Mouse (Mus musculus): ENCODE data around the gene Fzd9. TPM values are rescaled to one million over a fixed set of nuclear protein-coding genes. Genes with fewer than 3 reads are reported as not detected.
"Not testable (repeated sequence)": the region's sequence is repeated elsewhere in the genome, so short reads cannot be mapped to it uniquely, and the experiment has no call there.

The Fzd9 gene
- polyA plus RNA-seq, 1 experiment from 2014 or later = 14.1 TPM

GRCm38 (mm10) chr5:135242608-135243007, 8.4 kb downstream of the Fzd9 start:
- H3K4me3 ChIP-seq = no peak overlapping the region

GRCm38 (mm10) chr5:135242136-135242535, 8.9 kb downstream of the Fzd9 start:
- H3K4me3 ChIP-seq = no peak overlapping the region
- DNase-seq (ENCODE audit: extremely low spot score, low spot score) = no peak
- peaks cover 12% of the 10 kb centered on the region; the same call in 1 of the 2 replicates for H3K4me1 ChIP-seq
- no peak overlapping the region for H3K27ac ChIP-seq
- 83% methylated on average over 12 of the region's 12 CpGs for WGBS
- peaks cover 100% of the 10 kb centered on the region for H3K36me3 ChIP-seq (replicated peaks)
- H3K9me3 ChIP-seq = no peaks in the 10 kb centered on the region
- H3K27me3 ChIP-seq (ENCODE audit: poor library complexity, severe bottlenecking) = no peaks in the 10 kb centered on the region

More at GRCm38 (mm10) chr5:135242608-135243007, 8.4 kb downstream of the Fzd9 start:
- peaks cover 99% of the 10 kb centered on the region for H3K36me3 ChIP-seq (replicated peaks)
- H3K9me3 ChIP-seq = no peaks in the 10 kb centered on the region
- DNase-seq (ENCODE audit: extremely low spot score, low spot score) = no peak
- H3K27ac ChIP-seq = no peak overlapping the region
- peaks cover 16% of the 10 kb centered on the region; the same call in 1 of the 2 replicates for H3K4me1 ChIP-seq
- WGBS = 91% methylated on average over 3 of the region's 3 CpGs
- H3K27me3 ChIP-seq (ENCODE audit: poor library complexity, severe bottlenecking) = no peaks in the 10 kb centered on the region

DNA sequence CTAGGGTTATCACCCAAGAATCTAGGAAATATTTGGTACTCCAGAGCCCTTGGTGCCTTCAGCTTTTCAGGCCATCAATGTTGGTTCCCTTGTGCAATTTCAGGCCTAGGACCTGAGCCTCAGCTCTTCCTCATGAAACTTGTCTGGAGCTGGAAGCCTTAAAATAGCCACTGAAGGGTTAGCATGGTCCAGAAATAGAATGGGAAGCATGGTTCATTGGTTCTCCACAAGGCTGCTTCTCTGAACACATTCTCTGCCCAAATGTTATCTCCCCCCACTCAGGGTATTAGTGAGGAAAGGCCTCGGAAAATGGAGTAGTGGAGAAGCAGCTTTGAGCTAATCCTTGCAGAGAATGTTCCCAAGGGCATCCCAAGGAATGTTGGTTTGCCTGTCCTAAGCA, 9.6 kb downstream of the Fzd9 start:
- DNase-seq (ENCODE audit: extremely low spot score, low spot score) = no peak
- Histone ChIP-seq H3K36me3 (replicated peaks) (peaks cover 100% of the 10 kb centered on the region), H3K4me1 (peaks cover 5% of the 10 kb centered on the region; the same call in 1 of the 2 replicates)

GRCm38 (mm10) chr5:135238832-135239231, 12.2 kb downstream of the Fzd9 start:
- 89% methylated on average over 2 of the region's 2 CpGs for WGBS

More for the DNA sequence above, 9.6 kb downstream of the Fzd9 start:
- Histone ChIP-seq H3K4me3 (no peak overlapping the region), H3K27me3 (ENCODE audit: poor library complexity, severe bottlenecking) (no peaks in the 10 kb centered on the region), H3K27ac (no peak overlapping the region), H3K9me3 (no peaks in the 10 kb centered on the region)
- 85% methylated on average over 1 of the region's 1 CpGs for WGBS

GRCm38 (mm10) chr5:135236571-135236970, 14.5 kb downstream of the Fzd9 start:
- Histone ChIP-seq H3K4me3 (no peak overlapping the region), H3K27me3 (ENCODE audit: poor library complexity, severe bottlenecking) (no peaks in the 10 kb centered on the region), H3K9me3 (no peaks in the 10 kb centered on the region), H3K4me1 (no peaks in the 10 kb centered on the region), H3K27ac (no peak overlapping the region), H3K36me3 (replicated peaks) (peaks cover 100% of the 10 kb centered on the region)
- WGBS = 68% methylated on average over 2 of the region's 2 CpGs
- DNase-seq (ENCODE audit: extremely low spot score, low spot score) = peak; percentile 53

More at GRCm38 (mm10) chr5:135238832-135239231, 12.2 kb downstream of the Fzd9 start:
- H3K9me3 ChIP-seq = no peaks in the 10 kb centered on the region
- no peak for DNase-seq (ENCODE audit: extremely low spot score, low spot score)
- H3K4me3 ChIP-seq = no peak overlapping the region
- no peaks in the 10 kb centered on the region for H3K4me1 ChIP-seq
- H3K36me3 ChIP-seq (replicated peaks) = peaks cover 100% of the 10 kb centered on the region
- H3K27ac ChIP-seq = no peak overlapping the region
- no peaks in the 10 kb centered on the region for H3K27me3 ChIP-seq (ENCODE audit: poor library complexity, severe bottlenecking)

DNA sequence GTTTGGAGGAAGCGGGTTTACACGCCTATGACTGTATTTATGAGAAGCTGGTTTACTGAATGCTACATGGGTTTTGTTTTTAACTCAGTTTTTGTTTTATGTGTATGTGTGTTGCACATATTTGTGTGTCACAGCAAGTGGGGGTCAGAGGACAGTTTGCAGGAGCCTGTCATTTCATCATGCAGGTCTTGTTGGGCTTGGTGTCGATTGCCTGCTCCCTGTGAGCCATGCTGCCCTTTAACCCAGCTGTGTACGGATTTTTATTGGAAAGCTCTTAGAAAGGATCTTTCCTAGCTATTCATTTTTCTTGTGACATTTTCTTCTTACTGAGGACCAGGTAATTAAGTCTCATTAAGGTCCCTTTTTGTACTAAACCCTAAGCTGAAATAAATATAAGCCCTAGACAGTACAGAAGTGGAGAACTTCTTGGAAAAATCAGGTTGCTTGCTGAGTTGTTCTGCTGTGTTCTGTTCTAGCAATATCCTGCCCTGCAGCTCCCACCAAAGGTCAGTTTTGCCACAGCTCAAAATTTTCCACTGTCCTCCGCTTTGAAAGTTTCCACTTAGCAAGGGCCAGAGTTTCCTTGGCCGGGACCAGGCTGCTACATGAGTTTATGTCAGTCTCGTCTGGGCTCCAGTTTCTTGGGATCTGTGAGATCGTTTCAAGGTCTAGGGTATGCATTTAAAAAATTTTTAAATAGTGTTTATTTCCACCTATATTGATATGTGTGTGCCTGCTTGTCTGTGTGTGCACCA, 17.7 kb downstream of the Fzd9 start:
- Histone ChIP-seq H3K9me3 (no peaks in the 10 kb centered on the region), H3K27ac (no peak overlapping the region), H3K36me3 (replicated peaks) (peaks cover 98% of the 10 kb centered on the region), H3K4me1 (no peaks in the 10 kb centered on the region), H3K27me3 (ENCODE audit: poor library complexity, severe bottlenecking) (no peaks in the 10 kb centered on the region), H3K4me3 (no peak overlapping the region)
- WGBS = 96% methylated on average over 8 of the region's 8 CpGs
- DNase-seq (ENCODE audit: extremely low spot score, low spot score) = no peak

DNA sequence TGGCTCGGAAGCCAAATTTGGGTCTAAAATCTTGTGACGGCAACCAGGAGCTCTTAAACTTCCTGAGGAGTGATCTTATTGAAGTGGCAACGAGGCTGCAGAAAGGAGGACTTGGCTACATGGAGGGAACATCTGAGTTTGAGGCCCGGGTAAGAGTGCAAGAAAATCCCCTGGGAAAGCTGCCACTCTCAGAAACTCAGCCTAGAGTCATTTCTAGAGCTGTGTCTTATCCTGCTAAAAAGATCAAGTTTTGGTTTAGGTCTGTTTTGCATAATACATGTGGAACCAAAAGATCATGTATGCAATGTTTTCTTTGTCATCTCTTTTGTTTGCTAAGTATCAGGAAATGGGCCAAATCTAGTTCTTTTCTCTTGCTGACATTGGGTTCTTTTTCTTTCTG, 20.8 kb downstream of the Fzd9 start:
- WGBS = 95% methylated on average over 4 of the region's 4 CpGs
- no peaks in the 10 kb centered on the region for H3K4me1 ChIP-seq
- peaks cover 98% of the 10 kb centered on the region for H3K36me3 ChIP-seq (replicated peaks)

DNA sequence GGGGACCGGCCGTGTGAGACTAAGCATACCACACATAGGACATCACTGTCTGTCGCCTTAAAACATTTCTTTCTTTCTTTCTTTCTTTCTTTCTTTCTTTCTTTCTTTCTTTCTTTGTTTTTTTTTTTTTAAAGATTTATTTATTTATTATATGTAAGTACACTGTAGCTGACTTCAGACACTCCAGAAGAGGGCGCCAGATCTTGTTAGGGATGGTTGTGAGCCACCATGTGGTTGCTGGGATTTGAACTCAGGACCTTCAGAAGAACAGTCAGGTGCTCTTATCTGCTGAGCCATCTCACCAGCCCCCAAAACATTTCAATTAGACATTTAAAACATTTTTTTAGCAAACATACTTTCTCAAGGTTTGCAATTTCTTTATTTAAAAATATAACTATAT, 25.2 kb downstream of the Fzd9 start:
- not testable (repeated sequence) for H3K27me3 ChIP-seq (ENCODE audit: poor library complexity, severe bottlenecking); H3K9me3 ChIP-seq; H3K27ac ChIP-seq; DNase-seq (ENCODE audit: extremely low spot score, low spot score); H3K4me1 ChIP-seq; H3K4me3 ChIP-seq
- H3K36me3 ChIP-seq (replicated peaks) = peaks cover 99% of the 10 kb centered on the region
- WGBS = 94% methylated on average over 4 of the region's 4 CpGs

More for the DNA sequence above, 20.8 kb downstream of the Fzd9 start:
- H3K4me3 ChIP-seq = no peak overlapping the region
- no peak for DNase-seq (ENCODE audit: extremely low spot score, low spot score)
- no peaks in the 10 kb centered on the region for H3K9me3 ChIP-seq
- H3K27ac ChIP-seq = no peak overlapping the region
- no peaks in the 10 kb centered on the region for H3K27me3 ChIP-seq (ENCODE audit: poor library complexity, severe bottlenecking)

GRCm38 (mm10) chr5:135224169-135224568, 26.9 kb downstream of the Fzd9 start:
- Histone ChIP-seq H3K27me3 (ENCODE audit: poor library complexity, severe bottlenecking) (no peaks in the 10 kb centered on the region), H3K27ac (no peak overlapping the region), H3K36me3 (replicated peaks) (peaks cover 100% of the 10 kb centered on the region), H3K4me1 (no peaks in the 10 kb centered on the region), H3K9me3 (no peaks in the 10 kb centered on the region), H3K4me3 (no peak overlapping the region)
- no peak for DNase-seq (ENCODE audit: extremely low spot score, low spot score)
- WGBS = 91% methylated on average over 3 of the region's 3 CpGs

GRCm38 (mm10) chr5:135222066-135222465, 29.0 kb downstream of the Fzd9 start:
- H3K27ac ChIP-seq = no peak overlapping the region
- H3K4me3 ChIP-seq = no peak overlapping the region
- no peak for DNase-seq (ENCODE audit: extremely low spot score, low spot score)
- WGBS = 96% methylated on average over 7 of the region's 7 CpGs
- H3K4me1 ChIP-seq = no peaks in the 10 kb centered on the region
- no peaks in the 10 kb centered on the region for H3K27me3 ChIP-seq (ENCODE audit: poor library complexity, severe bottlenecking)
- peaks cover 100% of the 10 kb centered on the region for H3K36me3 ChIP-seq (replicated peaks)
- H3K9me3 ChIP-seq = no peaks in the 10 kb centered on the region

- Histone ChIP-seq H3K9me3 (no peaks in the 10 kb centered on the region), H3K27ac (no peak overlapping the region), H3K36me3 (replicated peaks) (peaks cover 100% of the 10 kb centered on the region), H3K4me3 (no peak overlapping the region), H3K27me3 (ENCODE audit: poor library complexity, severe bottlenecking) (no peaks in the 10 kb centered on the region), H3K4me1 (no peaks in the 10 kb centered on the region)
- DNase-seq (ENCODE audit: extremely low spot score, low spot score) = no peak
Observed at GRCm38 (mm10) chr5:135220941-135221340, 30.1 kb downstream of the Fzd9 start.

DNA sequence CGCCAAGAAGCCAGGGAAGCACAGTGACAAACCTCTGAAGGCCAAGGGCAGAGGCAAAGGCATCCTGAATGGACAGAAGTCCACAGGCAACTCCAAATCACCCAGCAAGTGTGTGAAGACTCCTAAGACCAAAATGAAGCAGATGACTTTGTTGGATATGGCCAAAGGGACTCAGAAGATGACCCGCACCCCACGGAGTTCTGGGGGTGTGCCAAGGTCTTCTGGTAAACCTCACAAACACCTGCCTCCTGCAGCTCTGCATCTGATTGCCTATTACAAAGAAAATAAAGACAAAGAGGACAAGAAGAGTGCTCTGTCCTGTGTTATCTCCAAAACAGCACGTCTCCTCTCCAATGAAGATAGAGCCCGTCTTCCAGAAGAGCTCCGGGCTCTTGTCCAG, 34.2 kb downstream of the Fzd9 start:
- Histone ChIP-seq H3K27me3 (ENCODE audit: poor library complexity, severe bottlenecking) (no peaks in the 10 kb centered on the region), H3K4me1 (no peaks in the 10 kb centered on the region), H3K4me3 (no peak overlapping the region), H3K27ac (no peak overlapping the region), H3K9me3 (no peaks in the 10 kb centered on the region), H3K36me3 (replicated peaks) (peaks cover 100% of the 10 kb centered on the region)
- 95% methylated on average over 6 of the region's 6 CpGs for WGBS
- DNase-seq (ENCODE audit: extremely low spot score, low spot score) = no peak

DNA sequence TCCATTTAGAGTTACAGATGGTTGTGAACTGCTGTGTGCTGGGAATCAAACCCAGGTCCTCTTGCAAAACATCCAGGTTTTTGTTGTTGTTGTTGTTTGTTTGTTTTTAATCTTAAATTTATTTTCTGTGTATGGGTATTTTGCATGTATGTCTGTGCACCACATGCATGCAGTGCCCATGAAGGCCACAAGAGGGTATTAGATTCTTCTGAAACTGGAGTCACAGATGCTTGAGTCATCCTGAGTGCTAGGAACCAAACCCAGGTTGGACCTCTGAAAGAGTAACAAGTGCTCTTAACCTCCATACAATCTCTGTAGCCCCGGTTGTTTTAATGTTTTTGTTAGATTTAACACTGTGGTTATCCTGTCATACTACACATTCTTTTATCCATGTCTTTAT, 42.8 kb downstream of the Fzd9 start:
- no peak for DNase-seq (ENCODE audit: extremely low spot score, low spot score)
- WGBS = 95% methylated on average over 1 of the region's 1 CpGs
- H3K4me3 ChIP-seq = no peak overlapping the region
- no peaks in the 10 kb centered on the region for H3K9me3 ChIP-seq
- peaks cover 99% of the 10 kb centered on the region for H3K36me3 ChIP-seq (replicated peaks)
- no peaks in the 10 kb centered on the region for H3K27me3 ChIP-seq (ENCODE audit: poor library complexity, severe bottlenecking)
- no peaks in the 10 kb centered on the region for H3K4me1 ChIP-seq
- no peak overlapping the region for H3K27ac ChIP-seq
